Mouse (Mus musculus) embryo, embryonic 11.5 days (tissue): Measurements from ENCODE around the gene Gtsf1.
A peak's percentile ranks its signal among the peaks of the same experiment; 100 is the strongest.

ENCODE experiments used
- DNase-seq: peaks from one replicate; pipeline ENCODE4 v3.0.0-alpha.2; 2012; ENCODE audit warnings: low read depth, low spot score

Gtsf1 gene

GRCm38 (mm10) chr15:103357817-103358216, 72.5 kb downstream of the Gtsf1 start:
- DNase-seq: no peak

GRCm38 (mm10) chr15:103356130-103356529, 74.1 kb downstream of the Gtsf1 start:
- DNase-seq: no peak

GRCm38 (mm10) chr15:103355420-103355819, 74.8 kb downstream of the Gtsf1 start:
- DNase-seq: no peak

- DNase-seq: no peak
Measured at GRCm38 (mm10) chr15:103354690-103355089, 75.6 kb downstream of the Gtsf1 start.

- no peak for DNase-seq
Measured at GRCm38 (mm10) chr15:103353511-103354256, 76.6 kb downstream of the Gtsf1 start.

- peak; percentile 59 for DNase-seq
Measured at GRCm38 (mm10) chr15:103352856-103353255, 77.4 kb downstream of the Gtsf1 start.
